Mouse (Mus musculus) left cerebral cortex, postnatal 4 days (tissue): ENCODE data around the gene Mtss1l. TPM values are rescaled to one million over a fixed set of nuclear protein-coding genes. Genes with fewer than 3 reads are reported as not detected.

Experiments used
- DNase-seq: peaks from one replicate; pipeline ENCODE4 v3.0.0-alpha.2; 2022
- intact Hi-C: fragments of 180-260 bp; cut with DNase I; formaldehyde crosslinking; loops from one replicate; pipeline ENCODE4 v1.15.1; 2025
- total RNA-seq, 2 experiments: library from RNA; stranded (reverse); gene quantifications; 2 replicates each; pipeline ENCODE4 v1.2.3; 2021

Mtss1l gene
- total RNA-seq, 2 experiments from 2014 or later, result 315 to 327 TPM

DNA sequence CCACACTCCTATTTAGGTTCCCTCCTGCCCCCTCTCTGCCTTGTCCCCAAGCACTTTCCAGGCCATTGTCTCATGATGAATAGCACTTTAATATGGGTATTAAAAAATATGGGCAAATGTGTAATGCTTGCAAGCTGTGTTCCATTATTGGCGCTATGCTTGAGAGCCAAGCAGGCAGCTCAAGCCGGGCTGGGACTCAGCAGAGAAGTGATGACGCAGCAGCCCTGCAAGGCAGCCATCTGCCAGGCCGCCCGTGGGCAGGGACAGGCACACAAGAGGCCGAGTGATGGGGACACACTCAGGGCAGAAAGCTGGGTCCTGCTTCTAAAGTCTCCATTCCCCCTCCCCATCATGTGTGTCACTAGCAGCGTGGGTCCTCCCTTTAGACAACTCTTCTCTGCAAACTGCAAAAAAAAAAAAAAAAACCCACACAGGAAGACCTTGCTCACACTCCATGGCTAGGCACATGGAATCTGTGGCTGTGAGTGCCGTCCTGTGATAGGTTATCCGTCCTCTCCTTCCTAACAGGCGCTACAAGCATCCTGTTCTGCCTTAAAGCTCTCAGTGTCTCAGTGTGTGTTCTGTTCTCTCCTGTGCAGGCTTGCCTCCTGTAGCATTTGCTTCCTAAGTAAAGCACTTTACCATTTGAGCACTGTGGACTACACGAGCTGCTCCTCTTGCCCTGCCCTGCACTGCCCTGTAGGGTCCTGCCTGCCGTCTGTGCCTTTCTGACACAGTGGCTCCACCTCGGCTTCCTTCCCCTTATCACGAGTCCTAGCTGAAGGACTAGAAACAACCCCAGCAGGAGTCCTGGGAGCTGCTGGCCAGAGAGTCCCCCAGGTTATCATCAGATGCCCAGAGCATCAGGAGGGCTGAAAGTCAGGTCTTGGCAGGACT lies 15.6 kb upstream of the Mtss1l start:
- intact Hi-C loops, result no loop called here
- peak; percentile 67 for DNase-seq

DNA sequence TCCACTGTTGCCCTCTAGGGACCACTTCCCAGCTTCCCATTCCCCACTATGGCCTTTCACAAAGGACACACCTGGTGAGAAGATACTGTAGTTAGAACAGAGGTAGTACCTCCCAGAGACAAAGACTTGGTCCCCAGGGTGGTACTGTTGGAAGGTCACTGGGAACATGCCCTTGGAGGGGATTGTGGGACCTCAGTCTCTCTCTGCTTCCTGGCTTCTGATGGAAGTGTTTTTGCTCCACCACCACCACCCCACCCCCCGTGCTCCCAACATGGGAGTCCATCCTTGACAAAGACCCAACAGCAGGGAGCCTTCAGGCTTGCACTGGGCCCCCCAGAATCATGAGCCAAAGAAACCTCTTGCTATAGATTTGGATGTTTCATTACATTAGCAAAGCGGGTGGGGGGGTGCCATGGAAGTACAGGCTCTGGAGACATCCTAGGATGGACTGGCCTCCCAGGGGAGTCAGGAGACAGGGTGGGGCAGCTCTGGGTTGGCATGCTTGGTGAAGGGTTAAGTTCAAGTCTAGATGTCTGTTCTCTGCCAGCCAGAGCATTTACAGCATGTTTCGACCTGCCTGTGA lies 14.9 kb upstream of the Mtss1l start:
- no peak for DNase-seq
- intact Hi-C loops, result no loop called here

DNA sequence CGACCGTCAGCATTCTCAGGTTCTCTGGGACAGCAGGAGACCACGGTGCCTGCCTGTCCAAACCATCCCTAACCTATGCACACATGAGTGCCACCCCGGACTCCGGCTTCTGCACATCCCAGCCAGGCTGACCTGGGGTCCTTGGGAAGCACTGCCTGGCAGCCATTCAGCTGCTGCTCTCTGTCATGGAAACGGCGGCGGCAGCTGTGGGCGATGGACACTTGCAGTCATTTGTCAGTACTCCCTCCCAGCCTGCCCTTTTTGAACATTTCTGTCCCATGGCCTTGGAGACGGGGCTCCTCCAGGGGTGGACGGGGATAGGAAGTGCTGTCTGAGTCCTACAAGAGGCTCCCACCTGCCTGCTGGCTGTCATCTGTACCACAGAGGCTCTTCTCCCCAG lies 12.8 kb upstream of the Mtss1l start:
- intact Hi-C loops, result no loop called here
- peak; percentile 57 for DNase-seq

DNA sequence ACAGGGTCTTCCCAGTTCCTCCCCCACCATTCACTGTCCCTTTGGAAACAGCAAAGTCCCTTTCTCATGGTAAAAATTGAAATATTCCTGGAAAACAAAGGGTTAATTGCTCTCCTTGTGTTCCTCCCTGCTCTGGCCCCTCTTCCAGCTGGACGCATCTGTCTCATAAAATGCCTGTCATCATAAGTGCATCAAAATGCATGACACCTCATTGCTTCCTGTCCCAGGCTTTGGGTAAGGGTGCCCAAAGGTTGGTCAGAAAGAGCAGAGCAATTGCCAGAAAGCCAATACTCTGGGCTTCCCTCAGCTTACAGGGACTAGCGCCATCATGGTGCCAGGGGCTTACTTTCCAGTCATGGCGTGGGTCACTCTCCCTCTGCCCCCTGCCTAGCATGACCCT lies 10.7 kb upstream of the Mtss1l start:
- intact Hi-C loops, result no loop called here

DNA sequence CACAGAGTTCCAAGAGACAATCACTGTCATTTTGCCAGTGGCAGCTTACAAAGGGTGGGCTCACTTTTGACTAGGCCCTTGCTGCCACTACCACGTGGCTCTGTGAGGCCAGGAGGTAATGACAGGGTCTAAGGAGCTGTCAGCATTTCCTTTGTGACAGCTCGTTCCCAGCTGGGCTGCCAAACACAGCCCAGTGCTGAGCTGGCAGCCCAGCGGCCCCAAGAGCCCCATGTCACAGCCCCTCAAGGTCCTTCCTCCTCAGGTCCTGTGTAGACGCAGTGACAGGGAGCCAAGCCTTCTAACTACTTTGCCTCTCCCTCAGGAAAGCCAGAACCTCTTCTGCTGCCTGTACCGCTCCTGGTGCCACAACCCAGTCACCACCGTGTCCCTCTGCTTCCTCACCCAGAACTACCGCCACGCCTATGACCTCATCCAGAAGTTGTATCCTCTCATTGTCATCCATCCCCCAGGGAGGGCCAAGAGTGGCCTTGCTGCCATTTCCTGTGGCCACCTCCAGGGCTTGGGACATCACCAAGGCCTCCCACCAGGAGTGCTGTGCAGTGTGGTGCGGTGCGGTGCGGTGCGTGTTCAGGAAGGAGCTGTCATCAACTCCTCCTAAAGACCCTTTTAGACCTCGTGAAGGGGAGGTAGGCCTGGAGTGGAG lies 9.9 kb upstream of the Mtss1l start:
- no peak for DNase-seq
- intact Hi-C loops, result no loop called here

More for the DNA sequence above, 10.7 kb upstream of the Mtss1l start:
- no peak for DNase-seq

- intact Hi-C loops, result no loop called here
- DNase-seq, result no peak
These were observed 8.2 kb upstream of the Mtss1l start for GRCm38 (mm10) chr8:110713073-110713472.

DNA sequence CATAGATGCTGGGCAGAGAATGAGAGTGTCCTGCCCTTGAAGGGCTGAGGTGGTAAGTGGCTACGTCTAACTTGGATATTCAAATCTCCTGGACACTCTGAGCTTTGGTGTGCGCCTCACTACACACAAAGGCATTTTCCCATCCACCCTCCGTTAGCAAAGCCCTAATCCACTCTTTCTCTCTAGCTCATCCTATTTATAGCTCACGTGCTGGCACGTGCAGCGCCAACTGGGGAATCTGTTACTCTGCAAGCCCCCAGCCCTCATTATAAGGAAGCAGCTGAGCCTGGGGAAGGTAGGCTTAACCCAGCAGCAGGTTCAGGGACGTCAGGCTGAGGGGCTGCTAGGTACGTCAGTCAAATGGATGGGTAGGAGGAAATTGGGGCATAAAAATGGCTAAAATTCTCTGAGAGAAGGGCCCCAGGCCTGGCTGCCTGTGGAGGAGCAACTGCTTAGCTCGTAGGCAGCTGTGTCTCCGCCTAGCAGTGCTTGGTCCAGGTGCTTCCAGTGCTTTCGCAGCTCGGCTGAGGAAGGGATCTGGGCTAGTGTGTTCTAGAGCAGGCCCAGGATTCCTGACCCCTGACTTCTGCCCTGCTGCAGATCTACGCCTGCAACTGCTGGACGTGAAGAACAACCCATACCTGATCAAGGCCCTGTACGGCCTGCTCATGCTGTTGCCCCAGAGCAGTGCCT lies 6.3 kb upstream of the Mtss1l start:
- DNase-seq, result no peak
- intact Hi-C loops, result no loop called here

- intact Hi-C loops, result no loop called here
These were observed 5.2 kb upstream of the Mtss1l start for GRCm38 (mm10) chr8:110716075-110716474.

DNA sequence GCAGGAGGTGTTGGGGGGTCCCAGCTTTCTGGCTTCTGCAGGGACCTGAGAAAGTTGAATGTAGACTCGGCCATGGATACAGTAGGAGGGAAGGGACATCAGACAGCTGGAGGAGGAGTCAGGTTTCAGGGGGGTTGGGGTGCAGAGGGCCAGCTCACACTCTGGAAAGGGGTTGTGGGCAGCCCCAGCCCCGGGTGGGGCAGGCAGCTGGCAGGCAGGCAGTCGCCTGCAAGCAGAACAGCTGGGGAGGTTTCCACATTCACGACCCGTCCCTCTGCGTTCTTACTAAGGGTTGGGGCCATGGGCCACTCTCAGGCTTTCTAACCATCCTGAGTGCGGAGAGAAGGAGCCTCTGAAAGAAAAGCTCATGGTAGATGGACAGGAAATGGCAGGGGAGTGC lies 4.1 kb upstream of the Mtss1l start:
- no peak for DNase-seq
- intact Hi-C loops, result no loop called here

More at GRCm38 (mm10) chr8:110716075-110716474, 5.2 kb upstream of the Mtss1l start:
- DNase-seq, result peak; percentile 53

DNA sequence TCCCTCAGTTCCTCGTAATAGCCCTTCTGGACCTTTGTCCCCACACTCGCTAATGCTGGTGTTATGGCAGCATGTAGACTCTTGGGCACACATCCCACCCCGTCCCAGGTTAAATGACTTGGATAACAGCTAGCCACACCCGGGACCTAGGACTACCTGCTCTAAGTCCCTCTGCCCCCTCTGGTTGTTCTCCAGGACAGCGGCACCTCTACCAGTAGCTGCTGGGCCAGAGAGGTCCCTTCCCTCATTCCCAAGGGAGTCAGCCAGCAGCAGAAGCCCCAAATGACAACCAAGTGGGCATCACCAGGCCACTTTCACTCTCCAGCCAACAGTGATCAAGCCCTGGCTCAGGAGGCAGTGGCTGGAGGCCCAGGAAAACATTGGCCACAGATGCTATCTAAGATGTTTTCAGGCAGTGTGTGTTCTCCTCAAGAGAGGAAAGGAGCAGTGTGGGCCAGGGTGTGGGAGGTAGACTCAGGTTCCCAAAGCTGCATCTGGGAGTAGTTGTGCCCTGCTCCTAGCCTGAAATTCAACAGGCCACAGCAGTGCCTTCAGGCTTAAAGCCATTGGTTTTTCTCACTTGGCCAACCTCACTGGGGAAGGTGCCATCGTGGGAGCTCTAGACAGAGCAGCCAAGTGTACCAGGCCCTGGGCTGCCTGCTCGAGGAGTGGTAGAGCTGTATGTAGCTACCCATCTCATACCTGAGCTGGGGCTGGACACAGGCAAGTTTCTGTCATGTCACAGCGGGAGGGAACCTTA lies 2.9 kb upstream of the Mtss1l start:
- DNase-seq, result no peak
- intact Hi-C loops, result no loop called here

GRCm38 (mm10) chr8:110718969-110719670 lies 2.2 kb upstream of the Mtss1l start:
- intact Hi-C loops, result no loop called here
- peak; percentile 88 for DNase-seq

DNA sequence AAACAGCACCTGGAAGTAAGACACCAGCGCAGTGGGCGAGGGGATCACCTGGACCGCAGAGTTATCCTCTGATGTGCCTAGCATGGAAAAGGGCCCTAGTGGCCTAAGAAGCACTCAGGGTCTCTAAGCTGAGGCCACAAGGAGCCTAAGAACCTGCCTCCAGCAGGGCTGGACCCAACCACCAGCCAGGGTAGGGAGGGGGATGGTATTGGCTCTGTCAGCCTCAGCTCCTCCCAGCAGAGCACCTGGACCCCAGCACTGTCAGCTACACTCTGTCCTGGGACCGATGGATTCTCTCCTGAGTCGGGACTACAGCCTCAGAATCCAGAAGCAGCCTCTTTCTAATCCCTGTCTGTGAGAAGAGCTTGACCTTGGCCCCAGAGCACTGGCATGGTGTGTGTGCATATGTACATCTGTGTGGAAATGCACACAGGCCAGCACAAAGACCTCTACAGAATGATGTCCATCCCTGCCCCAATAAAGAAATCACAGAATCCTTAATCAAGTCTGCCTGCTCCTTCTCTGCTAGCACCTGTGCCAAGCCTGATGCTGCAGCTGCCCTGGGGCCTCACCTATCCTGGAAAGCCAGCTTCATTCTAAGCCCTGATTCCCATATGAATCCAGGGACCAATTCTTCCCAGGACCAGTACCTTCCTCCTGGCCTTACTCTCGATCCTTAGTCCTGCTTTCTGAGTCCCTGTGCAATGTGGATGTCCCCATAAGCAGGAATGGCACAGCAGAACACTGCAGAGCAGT lies 1.2 kb upstream of the Mtss1l start:
- no peak for DNase-seq

GRCm38 (mm10) chr8:110721606-110722413 lies 534 bp downstream of the Mtss1l start:
- intact Hi-C loops, result loop anchor here (5.0 kb wide), 1 partner anchor 60 kb away; no protein-coding TSS in a partner anchor
- DNase-seq, result peak; percentile 49

More for the DNA sequence above, 1.2 kb upstream of the Mtss1l start:
- intact Hi-C loops, result loop anchor here (5.0 kb wide), 1 partner anchor 58 kb away; no protein-coding TSS in a partner anchor

GRCm38 (mm10) chr8:110722414-110723011 lies 1.2 kb downstream of the Mtss1l start:
- intact Hi-C loops, result loop anchor here (5.0 kb wide), 1 partner anchor 60 kb away; no protein-coding TSS in a partner anchor
- DNase-seq, result no peak

DNA sequence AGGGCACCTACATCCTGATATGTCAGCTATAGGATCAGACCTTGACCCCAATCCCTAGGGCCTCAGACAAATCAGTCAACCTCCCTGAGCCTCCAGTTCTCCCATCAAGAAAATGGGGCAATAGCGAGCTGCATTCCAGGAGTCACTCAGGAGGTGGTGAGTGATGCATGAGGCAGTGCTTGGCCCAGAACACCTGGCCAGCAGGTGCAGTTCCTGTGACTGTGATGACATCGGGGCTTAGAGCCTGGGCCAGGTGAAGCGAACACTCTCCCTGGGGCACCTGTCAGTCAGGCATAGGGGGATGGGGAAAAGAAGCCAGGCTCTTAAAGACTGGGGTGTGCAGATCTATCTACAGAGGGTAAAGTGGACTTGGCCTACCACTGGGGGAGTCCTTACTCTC lies 3.2 kb downstream of the Mtss1l start:
- intact Hi-C loops, result loop anchor here (5.0 kb wide), 1 partner anchor 62 kb away; no protein-coding TSS in a partner anchor
- DNase-seq, result no peak

DNA sequence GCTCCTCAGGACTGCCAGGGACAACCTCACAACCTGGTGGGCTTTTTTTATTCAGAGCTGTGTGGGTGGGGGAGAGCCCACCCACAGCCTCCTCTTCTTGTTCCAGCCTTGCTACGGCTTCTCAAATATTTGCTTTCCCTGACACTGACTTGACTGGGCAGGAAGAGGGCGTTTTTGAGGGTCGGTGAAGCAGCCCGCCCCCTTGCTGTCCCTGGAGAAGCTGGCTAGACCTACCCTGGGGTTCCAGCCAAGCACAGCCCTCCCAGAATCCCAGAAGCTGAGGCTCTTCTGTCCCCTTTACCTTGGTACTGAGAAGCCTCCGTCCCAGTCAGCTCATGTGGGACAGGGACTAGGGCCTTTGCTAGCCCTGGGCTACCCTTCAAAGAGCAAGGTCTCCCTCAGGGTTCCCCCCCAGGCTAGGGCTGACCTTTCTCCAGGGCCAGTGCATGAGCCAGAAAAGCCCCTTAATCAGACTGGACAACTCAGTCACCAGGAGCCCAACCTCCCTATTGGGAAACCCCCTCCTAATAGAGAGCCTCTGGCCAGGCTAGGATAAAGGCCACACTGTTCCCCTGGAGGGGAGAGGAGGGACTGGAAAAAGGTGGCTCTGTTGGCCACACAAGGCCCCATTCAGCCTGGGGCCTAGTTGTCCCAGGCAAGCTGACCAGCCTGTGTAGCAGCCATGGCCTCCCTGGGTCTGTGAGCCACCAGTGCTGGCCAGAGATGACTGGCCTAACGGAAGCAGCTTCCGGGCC lies 4.0 kb downstream of the Mtss1l start:
- intact Hi-C loops, result no loop called here
- DNase-seq, result peak; percentile 48

DNA sequence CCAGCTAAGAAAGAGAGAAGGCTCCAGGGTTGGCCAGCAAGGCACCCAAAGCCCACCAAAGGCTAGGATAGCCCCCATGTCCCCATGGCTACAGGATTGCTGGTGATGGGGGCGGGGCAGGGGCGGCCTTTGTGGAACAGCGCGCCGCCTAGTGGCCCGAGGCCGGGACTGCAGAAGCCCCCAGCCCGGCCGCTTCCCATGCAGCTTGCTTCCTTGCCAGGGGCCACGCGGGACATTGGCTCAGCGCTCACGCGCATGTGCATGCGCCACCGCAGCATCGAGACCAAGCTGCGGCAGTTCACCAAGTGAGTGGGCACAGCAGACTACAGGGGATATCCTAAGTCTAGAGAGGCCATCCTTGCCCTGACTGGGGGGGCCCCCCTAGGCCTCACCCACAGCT lies 5.6 kb downstream of the Mtss1l start:
- intact Hi-C loops, result loop anchor here (2.0 kb wide), 1 partner anchor 80 kb away; no protein-coding TSS in a partner anchor
- peak; percentile 92 for DNase-seq
